ENCODE assay signal across 8 mouse cellular contexts in the genomic region with DNA sequence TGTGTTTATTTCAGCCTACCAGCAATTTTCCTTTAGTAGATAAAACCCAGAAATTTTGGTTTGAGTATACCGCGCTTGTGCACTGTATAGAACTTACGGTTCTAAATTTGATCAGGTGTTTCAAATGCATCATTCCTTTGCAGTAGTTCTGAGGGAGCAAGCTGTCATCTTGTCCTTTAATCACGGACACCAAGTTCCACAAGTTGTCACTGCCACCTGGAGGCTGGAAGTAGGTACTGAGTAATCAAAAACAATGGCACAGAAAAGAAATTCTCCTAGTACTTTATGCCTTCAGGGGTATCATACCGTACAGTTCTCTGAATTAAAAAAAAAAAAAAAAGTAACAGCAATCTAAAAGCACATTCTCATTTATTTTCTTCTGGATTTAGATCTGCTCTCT.
DNase-seq lines count a peak whose midpoint lies in the region; ATAC-seq lines count a peak whose summit lies in the region.

No protein-coding gene starts in this region.

- no peaks in the 10 kb centered on the region for H3K27me3 ChIP-seq in neural tube, embryonic 11.5 days (ENCODE audit: control insufficient read depth, insufficient read depth, low read length)

- H3K4me2 ChIP-seq in neural tube, embryonic 11.5 days (ENCODE audit: low read depth): no peak overlapping the region

- no peaks in the 10 kb centered on the region for H3K36me3 ChIP-seq in neural tube, embryonic 11.5 days (ENCODE audit: control insufficient read depth, insufficient read depth, low read length)

- H3K9ac ChIP-seq in neural tube, embryonic 11.5 days (ENCODE audit: low read length): no peak overlapping the region

- H3K27ac ChIP-seq in neural tube, embryonic 11.5 days (ENCODE audit: low read depth, low read length): no peak overlapping the region

- WGBS in neural tube, embryonic 11.5 days: 46% methylated on average over 5 of the region's 5 CpGs

- DNase-seq in neural tube, embryonic 11.5 days (ENCODE audit: low spot score): peak; percentile 12
- DNase-seq in neural tube, embryonic 10.5 days (ENCODE audit: extremely low spot score, low spot score): no peak
- DNase-seq in adrenal gland, adult 8-10 months: peak; percentile 14
- peak; percentile 26 for DNase-seq in embryo, embryonic 11.5 days (ENCODE audit: low read depth, low spot score)
- DNase-seq in heart, postnatal 14 days: peak; percentile 33 to 61
- DNase-seq in layer of hippocampus, adult 8-10 months (ENCODE audit: low spot score in 2 of 2): peak; percentile 39 to 59
- DNase-seq in lung, postnatal 14 days: peak; percentile 38
- DNase-seq in skeletal muscle tissue, adult 2 months (ENCODE audit: low read depth, low spot score): peak; percentile 41

- no peaks in the 10 kb centered on the region for H3K4me1 ChIP-seq in neural tube, embryonic 11.5 days (ENCODE audit: control insufficient read depth, insufficient read depth, low read length)

- no peaks in the 10 kb centered on the region for H3K9me3 ChIP-seq in neural tube, embryonic 11.5 days (ENCODE audit: control insufficient read depth, low read length)

- peak; percentile 38; the same call in 1 of the 2 replicates for ATAC-seq in neural tube, embryonic 11.5 days (ENCODE audit: insufficient read depth, low FRiP score, low TSS enrichment)

- H3K4me3 ChIP-seq in neural tube, embryonic 11.5 days (ENCODE audit: low read depth, low read length): no peak overlapping the region

- intact Hi-C loops in heart, postnatal 14 days (cut with DNase I): loop anchor here (1.0 to 2.0 kb wide), 2 partner anchors 123 to 150 kb away; no protein-coding TSS in a partner anchor
